Mouse (Mus musculus) natural killer cell, adult 2 months (primary cell): ENCODE measurements at regions not wholly inside any gene's neighbourhood (a gene's known extent, or its start where the extent isn't known, plus 50 kb on each side); places are given as distances from the start of the nearest gene placed in this dataset.

Experiments used
- DNase-seq, 2 experiments: peaks; one replicate each; pipeline ENCODE4 v3.0.0; 2022; ENCODE audit warnings: low spot score in 2 of 2

DNA sequence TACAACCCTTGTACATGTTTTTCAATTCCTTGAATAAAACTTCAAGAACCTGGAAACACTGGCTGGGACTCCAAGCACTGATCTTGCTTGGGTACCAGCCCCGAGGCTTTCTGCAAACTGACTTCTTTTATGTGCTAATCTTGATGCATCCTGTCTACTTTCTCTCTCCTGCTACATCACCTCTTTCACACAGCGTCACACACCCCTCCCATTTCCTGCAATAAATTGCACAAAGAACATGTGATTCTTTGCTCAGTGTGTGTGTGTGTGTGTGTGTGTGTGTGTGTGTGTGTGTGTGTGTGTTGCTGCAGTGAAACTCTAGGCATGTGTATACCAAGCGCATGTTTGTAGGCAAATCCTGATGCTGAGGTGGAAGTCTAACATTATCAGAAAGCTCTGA is 487.7 kb upstream of the Hs6st1 start:
- DNase-seq: peak in 1 of 2 experiments; percentile 19

DNA sequence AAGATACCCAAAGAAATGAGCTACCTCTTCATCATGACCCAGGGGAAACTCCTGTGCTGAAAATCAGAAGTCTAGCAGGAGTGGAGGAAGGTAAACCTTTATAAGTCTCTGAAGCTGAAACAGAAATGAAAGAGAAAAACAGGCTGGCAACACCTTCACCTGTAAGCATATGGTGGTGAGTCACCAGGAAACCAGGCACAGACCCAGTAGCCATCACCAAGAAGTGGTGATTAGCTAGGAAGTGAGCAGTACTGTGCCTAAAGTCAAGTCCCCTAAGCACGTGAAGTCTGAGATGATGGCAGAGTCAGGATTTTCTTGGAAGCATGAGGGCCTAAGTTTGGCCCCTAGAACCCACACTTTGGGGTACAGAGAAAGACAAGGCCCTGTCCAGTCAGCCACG is 480.3 kb upstream of the Hs6st1 start:
- DNase-seq: no peak

DNA sequence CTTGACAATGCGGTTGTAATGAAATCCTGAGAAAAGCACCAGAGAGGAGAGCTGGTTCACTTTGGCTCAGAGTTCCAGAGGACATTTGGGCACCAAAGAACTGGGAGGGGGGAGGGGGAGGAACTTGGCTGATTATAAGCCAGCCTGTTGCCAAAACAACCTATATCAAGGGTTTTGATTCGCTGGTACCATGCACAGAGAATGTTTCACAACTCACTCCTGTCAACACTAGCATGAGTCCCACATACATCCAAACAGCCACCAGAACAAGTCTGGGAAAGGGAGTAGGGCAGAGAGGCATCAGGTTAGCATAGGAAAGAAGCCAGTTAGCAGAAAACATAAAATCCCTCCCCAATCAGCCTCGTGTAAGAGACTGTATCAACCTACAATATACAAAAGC is 479.3 kb upstream of the Hs6st1 start:
- DNase-seq: no peak

DNA sequence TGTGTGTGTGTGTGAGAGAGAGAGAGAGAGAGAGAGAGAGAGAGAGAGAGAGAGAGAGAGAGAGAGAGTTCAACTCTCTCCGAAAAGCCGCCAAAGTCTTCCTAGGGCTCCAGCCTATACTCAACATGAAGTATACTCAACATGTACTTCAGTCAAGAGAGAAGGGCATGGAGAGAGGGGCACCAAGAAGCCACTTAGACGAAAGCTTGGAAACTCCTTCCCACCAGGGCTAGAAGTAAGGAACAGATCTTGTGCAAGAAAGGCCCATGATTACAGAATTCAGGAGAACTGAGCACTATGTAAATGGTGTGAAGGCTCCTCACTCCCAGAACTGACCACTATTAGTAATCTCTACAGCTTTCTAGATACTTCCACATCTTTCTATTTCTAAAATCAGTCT is 467.4 kb upstream of the Hs6st1 start:
- no peak for DNase-seq

DNA sequence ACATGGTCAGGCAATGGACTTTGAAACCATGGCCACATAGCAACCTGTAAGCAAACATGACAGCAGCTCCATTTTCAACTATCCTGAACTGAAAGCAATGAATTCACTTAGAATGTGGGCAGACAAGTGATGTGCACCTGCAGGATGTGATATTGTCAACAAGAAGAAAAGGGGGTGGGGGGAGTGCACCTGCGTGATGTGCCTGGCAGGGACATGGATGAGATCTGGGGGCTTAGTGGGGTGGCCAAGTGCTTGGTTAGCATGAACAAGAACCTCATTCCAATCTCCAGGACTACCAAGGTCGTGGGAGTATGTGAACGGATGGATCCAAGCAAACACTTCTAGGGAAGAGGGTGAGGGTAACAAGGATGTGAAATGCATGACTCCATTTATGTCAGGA is 453.1 kb upstream of the Hs6st1 start:
- DNase-seq: no peak

DNA sequence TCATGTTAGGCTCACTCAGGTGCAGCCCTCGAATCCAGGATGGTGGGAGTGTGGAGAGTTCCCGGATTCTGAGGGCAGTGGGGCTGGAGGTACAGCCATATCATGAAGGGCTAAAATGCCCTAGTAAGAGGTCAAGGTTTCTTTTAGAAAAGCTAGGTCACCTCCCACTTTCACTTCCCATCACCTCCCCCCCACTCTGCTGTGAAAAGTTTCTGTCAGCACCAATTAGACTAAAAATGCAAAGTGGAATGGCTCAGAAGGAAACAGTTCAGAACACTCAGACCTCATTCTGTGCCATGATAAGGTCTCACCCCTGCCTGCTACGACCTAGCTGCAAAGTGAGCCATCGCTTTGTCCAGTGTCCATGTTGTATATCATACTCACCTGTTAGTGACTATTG is 448.7 kb upstream of the Hs6st1 start:
- DNase-seq: peak in 1 of 2 experiments; percentile 2

DNA sequence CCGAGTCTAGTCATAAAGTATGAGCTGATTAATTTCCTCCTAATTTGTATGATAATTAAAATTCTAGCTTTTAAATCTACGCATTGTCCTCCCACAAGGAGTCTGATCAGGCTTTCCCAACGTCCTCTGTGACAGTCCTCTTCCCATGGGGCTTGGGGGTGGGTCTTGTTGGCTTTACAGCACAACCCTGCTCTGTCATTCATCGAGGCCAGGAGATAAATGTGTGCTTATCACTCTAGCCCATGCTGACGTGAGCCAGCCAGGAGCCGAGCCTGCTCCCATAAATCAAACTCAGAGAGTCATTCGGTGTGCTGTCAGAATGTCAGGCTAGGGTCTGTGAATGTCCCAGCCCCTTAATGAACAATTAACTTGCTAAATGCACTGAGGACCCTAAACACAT is 425.6 kb upstream of the Hs6st1 start:
- no peak for DNase-seq

DNA sequence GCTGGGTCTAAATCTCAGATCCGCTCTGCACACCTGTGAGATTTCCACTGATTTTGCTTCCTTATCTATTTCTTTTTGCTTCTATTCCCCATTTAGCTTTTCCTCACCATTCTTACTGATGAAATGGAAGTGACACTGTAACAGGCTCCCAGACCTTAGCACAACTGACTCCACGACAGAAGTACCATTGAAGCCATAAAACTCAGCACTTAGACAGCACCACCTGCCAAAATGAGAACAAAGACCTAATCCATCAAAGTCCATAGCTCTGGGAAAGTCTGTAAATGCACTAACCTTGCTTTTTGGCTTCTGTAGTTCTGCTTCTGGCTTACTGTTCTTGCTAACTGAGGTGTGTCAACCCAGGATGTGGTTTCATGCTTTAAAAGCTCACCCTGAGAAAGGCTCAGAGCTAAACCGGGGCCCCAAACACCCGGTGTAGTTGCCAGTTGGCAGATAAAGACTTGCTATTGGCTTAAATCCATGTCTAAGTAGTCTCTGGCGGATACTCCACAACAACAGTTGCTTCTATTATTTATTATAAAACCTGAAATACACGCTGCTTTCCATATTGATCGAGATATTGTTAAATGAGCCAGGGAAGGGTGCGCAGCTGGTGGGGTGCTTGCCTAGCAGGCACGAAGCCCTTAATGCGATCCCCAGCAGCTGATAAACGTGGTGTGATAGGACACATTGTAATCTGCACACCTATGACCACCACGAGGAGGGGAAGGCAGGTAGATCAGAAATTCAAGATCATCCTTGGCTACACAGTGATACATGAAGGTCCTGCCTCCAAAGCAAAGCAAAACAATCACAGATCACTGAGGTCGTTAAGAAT is 414.9 kb upstream of the Hs6st1 start:
- peak; percentile 15 to 74 for DNase-seq

DNA sequence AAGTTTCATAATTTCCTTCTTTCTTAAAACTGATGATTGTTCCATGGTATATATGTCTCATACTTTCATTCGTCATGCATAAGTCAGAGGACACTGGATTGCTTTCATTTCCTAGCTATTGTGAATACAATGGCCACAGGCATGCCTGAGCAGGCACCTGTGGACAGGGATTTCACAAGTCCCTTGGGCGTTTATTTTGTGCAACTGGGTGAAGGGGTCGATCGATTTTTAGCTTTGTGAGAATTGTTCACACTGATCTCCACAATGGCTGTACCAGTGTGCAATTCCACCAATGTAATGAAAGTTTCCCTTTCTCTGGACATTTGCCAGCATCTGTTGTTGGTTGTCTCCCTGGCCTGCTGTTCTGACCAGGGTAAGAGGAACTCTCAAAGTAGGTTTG is 405.2 kb upstream of the Hs6st1 start:
- no peak for DNase-seq

DNA sequence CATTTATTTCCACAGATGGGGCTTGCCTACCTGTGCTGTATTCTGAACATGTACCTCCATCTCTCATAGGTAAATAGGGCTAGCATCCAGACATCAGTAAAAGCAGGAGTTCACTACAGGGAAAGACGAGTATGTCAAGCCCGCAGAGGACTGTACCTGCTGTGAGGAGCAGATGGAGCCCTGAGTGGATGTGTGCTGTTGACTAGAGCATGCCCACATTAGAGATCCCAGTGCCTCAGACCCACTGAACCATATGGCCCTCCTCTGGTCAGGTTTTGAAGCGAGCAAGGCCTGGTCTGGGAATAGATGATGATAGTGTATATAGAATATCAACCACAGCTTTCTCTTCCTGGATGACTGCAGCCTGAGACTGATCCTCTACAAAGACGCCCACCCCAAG is 394.7 kb upstream of the Hs6st1 start:
- no peak for DNase-seq

DNA sequence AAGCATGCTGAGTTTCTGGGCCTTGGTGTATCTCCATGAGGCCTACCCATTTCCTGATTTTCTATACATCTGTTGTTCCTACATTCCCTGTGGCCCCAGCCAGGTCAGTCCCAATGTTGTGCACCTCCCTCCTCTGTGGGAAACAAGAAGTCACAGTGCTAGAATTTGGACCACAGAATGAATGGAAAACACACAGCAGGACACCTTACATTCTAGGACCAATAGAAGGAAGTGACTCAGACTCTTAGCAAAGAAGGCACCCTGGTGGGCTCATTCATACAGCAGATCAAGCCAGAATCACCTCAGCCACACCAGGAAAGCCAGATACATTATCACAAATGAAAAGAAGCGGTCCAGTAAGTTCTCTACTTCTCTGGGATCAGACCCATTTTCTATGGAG is 394.2 kb upstream of the Hs6st1 start:
- DNase-seq: no peak

DNA sequence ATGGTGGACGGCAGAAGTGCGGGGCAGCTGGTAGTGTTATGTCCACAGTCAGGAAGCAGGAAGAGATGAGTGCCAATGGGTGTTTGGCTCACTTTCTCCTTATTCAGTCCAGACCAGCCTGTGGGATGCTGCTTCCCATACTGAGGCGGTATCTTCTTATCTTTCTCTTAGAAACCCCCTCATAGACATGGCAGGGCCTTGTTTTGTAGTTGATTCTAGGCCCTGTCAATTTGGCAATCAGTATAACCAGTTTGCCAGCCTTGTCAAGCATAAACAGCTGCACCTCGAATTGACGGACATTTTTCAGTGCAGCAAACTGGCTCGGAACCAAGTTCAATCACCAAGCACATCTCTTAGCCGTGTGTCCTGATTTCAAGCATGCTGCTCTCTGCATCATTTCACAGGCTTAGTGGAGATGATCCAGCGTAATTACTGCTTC is 385.7 kb upstream of the Hs6st1 start:
- DNase-seq: no peak

DNA sequence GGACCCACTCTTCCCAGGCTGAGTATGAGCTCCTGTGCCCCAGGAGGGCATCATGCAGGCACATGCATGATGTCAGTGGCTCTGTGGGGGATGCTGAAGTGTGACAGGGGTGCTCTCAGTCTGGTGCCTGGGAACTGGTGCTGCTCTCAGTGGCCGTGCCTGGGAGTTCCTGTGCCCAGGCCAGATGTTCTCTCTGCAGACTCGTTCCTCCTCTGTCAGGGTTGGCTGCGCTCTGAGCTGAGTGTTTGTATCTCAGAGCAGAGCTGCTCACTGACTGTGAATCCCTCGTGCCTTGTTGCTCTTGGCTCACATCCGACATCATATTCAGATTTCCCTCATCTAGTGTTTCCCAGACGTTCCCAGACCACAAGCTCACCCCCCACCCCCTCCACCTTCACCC is 382.5 kb upstream of the Hs6st1 start:
- peak in 1 of 2 experiments; percentile 29 for DNase-seq

DNA sequence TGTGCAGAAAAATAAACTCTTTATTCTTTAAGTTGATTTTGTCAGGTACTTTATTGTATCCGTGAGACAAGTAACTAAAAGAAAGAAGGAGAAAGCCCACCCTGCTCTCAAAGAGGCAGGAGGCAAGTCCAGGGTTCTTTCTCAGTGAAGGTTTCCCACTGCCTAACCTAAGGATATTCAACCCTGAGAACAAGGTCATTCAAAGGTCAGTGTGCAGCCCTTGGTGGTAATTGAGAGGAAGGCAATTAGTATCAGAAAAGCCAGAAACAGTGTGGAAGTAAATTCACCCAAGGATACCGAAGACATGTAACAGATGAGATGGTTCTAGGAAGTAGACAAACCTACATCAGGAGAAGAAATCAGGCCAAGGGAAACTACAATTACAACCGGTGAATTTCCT is 373.9 kb upstream of the Hs6st1 start:
- DNase-seq: no peak

DNA sequence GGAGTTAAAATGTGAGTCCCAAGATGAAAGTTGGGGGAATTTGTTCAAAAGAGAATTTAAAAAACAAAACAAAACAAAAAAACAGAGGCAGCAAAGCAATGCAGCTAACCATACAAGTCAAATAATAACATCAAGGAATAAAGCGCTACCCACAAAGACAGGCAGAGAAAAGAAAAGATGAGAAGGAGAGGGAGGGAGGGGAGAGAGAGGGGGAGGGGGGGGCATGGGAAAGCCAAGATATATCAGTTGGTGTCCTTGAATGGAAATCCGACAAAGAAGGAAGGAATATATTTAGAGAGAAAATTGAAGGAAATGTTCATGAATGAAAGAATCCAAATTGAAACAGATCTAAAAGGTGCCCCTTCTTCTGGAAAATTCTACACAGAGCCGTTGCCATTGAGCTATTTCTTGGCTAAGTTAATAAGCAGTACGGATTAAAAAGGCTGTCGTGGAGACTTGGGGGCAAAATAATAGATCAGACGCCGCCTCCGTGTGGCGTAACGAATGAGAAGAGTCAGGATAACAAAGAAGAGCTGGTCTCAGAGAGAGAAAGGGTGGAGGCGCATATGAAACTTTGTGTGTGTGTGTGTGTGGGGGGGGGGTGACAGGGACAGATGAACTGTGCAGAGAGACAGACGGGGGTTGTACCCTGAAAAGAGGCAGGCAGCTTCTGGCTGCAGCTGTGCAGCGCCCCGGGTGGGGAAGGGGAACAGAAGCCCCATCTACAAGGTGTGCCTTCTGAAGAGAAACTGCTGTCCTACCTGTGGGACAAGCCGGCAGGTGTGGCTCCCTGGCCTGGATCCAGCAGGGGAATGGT is 373.2 kb upstream of the Hs6st1 start:
- no peak for DNase-seq

DNA sequence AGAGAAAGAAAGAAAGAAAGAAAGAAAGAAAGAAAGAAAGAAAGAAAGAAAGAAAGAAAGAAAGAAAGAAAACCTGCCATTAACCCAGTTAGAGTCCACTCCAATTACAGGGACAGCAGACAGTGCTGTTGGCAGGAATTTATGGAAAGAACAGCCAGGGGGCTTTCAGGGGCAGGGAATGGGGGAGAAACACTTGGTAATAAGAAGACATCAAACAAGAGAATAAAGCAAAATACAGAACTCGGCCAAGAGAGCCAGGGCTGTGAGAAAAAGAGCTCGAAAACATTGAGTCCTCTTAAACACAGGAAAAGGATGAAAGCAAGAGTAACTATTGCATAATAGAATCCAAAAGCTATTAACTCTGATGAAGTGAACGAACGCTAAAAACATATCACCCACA is 371.0 kb upstream of the Hs6st1 start:
- DNase-seq: no peak

DNA sequence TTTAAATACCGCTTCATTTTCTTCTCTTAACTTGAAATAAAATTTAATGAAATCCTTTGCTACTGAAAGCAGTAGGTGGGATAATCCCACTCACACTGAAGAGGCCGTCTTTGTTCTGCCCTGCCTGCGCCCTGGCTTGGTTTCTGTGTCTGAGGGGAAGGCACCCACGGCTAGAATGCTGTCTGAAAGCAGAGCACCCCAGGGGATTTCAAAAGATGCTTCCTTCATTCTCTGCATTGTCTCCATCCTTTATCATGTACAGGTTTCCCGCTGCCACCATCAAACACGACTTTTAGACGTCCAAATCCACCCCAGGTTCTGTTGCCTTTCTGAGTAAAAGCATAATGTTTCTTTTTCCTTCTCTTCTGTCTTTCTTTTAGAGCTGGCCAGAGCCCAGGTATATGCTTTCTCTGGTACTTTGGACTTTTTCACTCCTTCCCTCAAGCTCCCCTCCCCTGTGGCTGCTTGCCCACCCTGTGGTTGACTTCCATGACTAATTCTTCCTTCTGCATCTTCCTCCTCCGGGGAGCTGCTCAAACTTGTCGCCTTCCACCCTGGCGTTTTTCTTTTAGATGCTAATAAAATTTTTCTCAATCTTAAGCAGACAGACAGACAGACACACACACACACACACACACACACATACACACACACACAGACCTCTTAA is 370.2 kb upstream of the Hs6st1 start:
- DNase-seq: no peak

DNA sequence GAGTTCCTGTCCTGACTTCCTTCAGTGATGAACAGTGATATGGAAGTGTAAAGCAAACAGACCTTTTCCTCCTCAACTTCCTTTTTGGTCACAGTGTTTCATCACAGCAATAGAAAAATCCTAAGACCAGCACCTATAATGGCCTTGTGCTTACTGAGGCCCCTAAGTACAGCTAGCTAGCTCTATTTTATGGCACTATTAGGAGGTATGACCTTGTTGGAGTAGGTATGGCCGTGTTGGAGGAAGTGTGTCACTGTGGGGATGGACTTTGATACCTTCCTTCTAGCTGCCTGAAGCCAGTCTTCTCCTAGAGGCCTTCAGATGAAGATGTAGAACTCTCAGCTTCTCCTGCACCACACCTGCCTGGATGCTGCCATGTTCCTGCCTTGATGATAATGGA is 365.6 kb upstream of the Hs6st1 start:
- no peak for DNase-seq

DNA sequence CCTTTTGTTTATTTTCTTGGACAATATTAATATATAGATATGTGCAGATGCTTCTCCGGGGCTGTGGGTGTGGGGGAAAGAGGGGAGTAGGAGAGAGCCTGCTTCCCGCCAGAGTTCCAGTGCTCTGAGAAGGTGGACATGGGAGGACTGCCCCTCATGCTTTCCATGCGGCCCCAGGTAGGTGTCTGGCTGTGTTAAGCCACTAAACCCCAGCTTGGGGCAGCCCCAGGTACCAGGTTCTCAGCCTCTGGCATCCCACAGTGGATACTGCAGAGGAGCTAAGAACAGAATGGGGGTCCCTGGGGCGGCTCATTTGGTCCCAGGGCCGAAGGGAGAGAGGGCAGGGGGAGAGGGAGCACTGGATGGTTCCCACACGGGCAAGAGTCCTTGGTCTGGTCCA is 361.9 kb upstream of the Hs6st1 start:
- DNase-seq: no peak

DNA sequence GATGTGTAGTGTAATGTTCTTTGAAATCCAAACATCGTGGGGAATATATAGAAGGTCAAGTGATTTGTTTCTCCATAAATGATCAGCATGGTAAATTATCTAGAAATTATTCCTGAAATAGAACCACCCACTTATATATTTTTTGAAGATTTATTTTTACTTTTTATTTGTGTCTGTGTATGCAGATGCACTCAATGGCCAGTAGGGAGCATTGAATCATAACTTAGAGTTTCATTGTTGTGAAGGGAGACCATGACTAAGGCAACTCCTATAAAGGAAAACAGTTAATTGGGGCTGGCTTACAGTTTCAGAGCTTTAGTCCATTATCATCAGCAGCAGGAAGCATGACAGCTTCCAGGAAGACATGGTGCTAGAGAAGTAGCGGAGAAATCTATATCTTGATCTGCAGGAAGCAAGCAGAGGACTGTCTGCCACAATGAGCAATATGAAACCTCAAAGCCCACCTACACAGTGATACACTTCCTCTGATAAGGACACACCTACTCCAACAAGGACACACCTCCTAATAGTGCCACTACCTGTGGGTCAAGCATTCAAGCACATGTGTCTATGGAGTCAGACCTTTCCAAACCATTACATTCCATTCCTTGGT is 359.9 kb upstream of the Hs6st1 start:
- DNase-seq: no peak

DNA sequence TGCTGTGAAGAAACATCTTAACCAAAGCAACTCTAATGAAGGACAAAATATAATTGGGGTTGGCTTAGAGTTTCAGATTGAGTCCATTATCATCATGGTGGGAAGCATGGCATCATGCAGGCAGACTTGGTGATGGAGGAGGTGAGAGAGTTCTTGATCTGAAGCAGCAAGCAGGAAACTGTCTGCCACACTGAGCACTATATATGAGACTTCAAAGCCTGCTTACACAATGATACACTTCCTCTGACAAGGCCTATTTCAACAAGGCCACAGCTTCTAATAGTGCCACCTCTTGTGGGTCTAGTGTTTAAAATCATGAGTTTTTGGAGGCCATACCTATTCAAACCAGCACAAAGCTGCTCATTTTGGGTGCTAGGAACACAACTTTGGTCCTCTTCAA is 359.0 kb upstream of the Hs6st1 start:
- no peak for DNase-seq

DNA sequence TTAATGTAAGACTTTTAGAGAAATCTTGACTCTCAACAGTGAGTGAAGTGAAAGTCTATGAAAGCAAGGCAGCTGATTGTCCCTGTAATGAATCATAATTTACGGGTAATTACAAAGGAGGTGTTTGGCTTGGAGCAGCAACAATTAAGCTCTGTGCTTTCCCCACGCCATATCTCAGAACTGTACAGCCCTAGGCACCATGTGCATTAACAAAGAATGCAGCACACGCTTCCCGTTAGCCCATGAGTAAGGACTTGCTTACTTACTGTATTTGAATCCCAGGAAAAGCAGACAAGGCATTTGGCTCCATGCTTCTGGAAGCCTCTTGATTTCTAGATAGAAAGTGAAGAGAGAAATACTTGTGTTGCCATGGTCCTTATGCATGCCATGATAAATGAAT is 354.2 kb upstream of the Hs6st1 start:
- no peak for DNase-seq
